ENCODE assay signal across 22 mouse cellular contexts in the genomic region with DNA sequence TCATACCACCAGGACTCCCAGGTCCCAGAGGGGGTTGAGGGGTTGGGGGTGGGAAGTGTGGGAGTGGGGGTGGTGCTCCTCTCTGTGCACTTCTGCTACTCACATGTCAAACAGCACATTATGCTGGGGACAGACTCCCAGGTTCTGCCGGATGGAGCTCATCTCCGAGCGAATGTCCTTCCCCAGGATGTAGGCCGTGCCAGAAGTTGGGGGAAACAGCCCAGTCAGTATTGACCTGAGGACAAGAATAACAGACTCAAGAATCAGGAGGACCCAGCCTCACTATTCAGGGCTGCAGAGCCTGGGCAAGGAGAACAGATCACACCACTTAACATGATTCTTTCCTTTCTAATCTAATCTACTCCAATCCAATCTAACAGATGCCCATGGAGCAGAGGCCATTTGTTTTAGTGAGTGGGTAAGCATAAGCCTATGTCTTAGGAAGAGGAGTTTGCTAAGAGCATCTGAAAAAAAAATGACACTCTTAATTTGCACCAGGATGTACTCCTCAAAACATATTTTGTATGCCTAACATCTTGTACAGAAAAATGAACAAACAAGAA.
"Had no signal": no experiment of that assay in that cellular context is flagged by ENCODE, and none has a peak within 500 bp of the region (broad histone marks: within the 10 kb centered on the region; RNA-seq: fewer than 3 reads in every experiment).

No protein-coding gene starts in this region.

- DNase-seq: lung, adult 2 months; lung, postnatal 14 days; lung, postnatal 36 days; midbrain, embryonic 14.5 days; retina, postnatal 1 day; right cerebral cortex, adult 18-20 months; right cerebral cortex, postnatal 25 days; right cerebral cortex, postnatal 4 days; spleen, adult 18-20 months; thymus, adult 18-20 months; thymus, postnatal 14 days; thymus, postnatal 4 days had no signal

- H3K4me1 ChIP-seq: lung, embryonic 15.5 days; megakaryocyte, embryonic 14.5 days; midbrain, embryonic 10.5 days; midbrain, embryonic 12.5 days; neural tube, embryonic 13.5 days; neural tube, embryonic 15.5 days had no signal

- ATAC-seq: lung, postnatal 0 days; midbrain, embryonic 16.5 days had no signal

- H3K9me3 ChIP-seq: lung, embryonic 15.5 days; midbrain, embryonic 10.5 days; midbrain, embryonic 12.5 days; neural tube, embryonic 13.5 days; neural tube, embryonic 15.5 days had no signal

- H3K27ac ChIP-seq: lung, embryonic 15.5 days; macrophage; midbrain, embryonic 10.5 days; midbrain, embryonic 12.5 days; neural tube, embryonic 13.5 days; neural tube, embryonic 15.5 days had no signal

- H3K9ac ChIP-seq: lung, embryonic 15.5 days; midbrain, embryonic 12.5 days; neural tube, embryonic 13.5 days; neural tube, embryonic 15.5 days had no signal

- H3K27me3 ChIP-seq: lung, embryonic 15.5 days; megakaryocyte, embryonic 14.5 days; midbrain, embryonic 12.5 days; neural tube, embryonic 13.5 days; neural tube, embryonic 15.5 days had no signal

- H3K4me3 ChIP-seq: lung, embryonic 15.5 days; megakaryocyte, embryonic 14.5 days; midbrain, embryonic 10.5 days; midbrain, embryonic 12.5 days; myocyte; neural tube, embryonic 13.5 days; neural tube, embryonic 15.5 days had no signal
